Mouse (Mus musculus): ENCODE measurements around the gene Pdf. TPM values are rescaled to one million over a fixed set of nuclear protein-coding genes. Genes with fewer than 3 reads are reported as not detected.

The Pdf gene
- polyA plus RNA-seq (2012; rRNA removed): 45.9 and 59.2 TPM in 2 replicates

GRCm38 (mm10) chr8:107048061-107048941 is at the start of gene Pdf:
TSS of gene Pdf (minus strand) at chr8:107048614.

GRCm38 (mm10) chr8:107096366-107097036 is 48.1 kb upstream of the Pdf start, which contains the start of gene Terf2:
TSS of gene Terf2 (minus strand) at chr8:107096547.

GRCm38 (mm10) chr8:107065511-107066496 is 17.4 kb upstream of the Pdf start, which contains the start of gene Tmed6:
TSS of gene Tmed6 (minus strand) at chr8:107065644.

GRCm38 (mm10) chr8:107056076-107056972 is 7.9 kb upstream of the Pdf start, which contains the start of the genes Cog8 and Nip7:
TSS of gene Cog8 (minus strand) at chr8:107056689.
TSS of gene Nip7 (plus strand) at chr8:107056877.

GRCm38 (mm10) chr8:107030650-107031576 is 17.5 kb downstream of the Pdf start, which contains the start of gene Vps4a:
TSS of gene Vps4a (plus strand) at chr8:107031222.

Other genes with a start within 250 kb of the Pdf start
- gene Has3, start 178.4 kb downstream of the Pdf start, polyA plus RNA-seq (2012; rRNA removed): 0.55 and 0.68 TPM in 2 replicates
- 10.9 and 12.7 TPM in 2 replicates for gene Utp4, start 155.0 kb downstream of the Pdf start, polyA plus RNA-seq (2012; rRNA removed)
- gene Sntb2, start 112.9 kb downstream of the Pdf start, polyA plus RNA-seq (2012; rRNA removed): 4.1 and 4.4 TPM in 2 replicates
- 17.9 and 21.2 TPM in 2 replicates for gene Vps4a, start 17.4 kb downstream of the Pdf start, polyA plus RNA-seq (2012; rRNA removed)
- 28.2 and 31.2 TPM in 2 replicates for gene Cog8, start 8.1 kb upstream of the Pdf start, polyA plus RNA-seq (2012; rRNA removed)
- gene Nip7, start 8.3 kb upstream of the Pdf start, polyA plus RNA-seq (2012; rRNA removed): 16.5 and 23.6 TPM in 2 replicates
- gene Tmed6, start 17.0 kb upstream of the Pdf start, polyA plus RNA-seq (2012; rRNA removed): 3.2 and 5.4 TPM in 2 replicates
- 6.1 and 6.8 TPM in 2 replicates for gene Terf2, start 47.9 kb upstream of the Pdf start, polyA plus RNA-seq (2012; rRNA removed)
- 102 and 106 TPM in 2 replicates for gene Cyb5b, start 102.0 kb upstream of the Pdf start, polyA plus RNA-seq (2012; rRNA removed)
- gene Nfat5, start 244.9 kb upstream of the Pdf start, polyA plus RNA-seq (2012; rRNA removed): 8.4 and 8.9 TPM in 2 replicates